Mouse (Mus musculus): ENCODE measurements around the gene Serp2.
A peak's percentile ranks its signal among the peaks of the same experiment; 100 is the strongest.

Serp2 gene

DNA sequence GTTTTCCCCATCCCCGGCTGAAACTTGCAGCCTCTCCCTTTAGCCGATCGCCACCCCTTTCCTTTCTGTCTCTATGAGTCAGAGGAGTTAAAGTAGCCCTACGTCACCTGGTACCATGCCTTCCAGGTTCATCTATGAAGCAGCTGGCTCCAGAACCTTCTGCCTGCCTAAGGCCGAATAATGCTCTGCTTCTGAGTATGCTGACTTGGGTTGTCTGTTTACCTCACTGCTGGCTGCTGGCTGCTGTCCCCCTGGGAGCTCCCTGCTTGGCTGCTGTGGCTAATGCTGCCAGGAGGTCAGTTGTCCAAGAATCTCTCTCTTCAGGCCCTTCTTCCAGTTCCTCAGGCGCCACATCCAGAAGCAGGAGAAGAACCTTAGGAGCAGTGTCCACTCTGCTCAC is 30.2 kb downstream of the Serp2 start:
- DNase-seq = no peak

DNA sequence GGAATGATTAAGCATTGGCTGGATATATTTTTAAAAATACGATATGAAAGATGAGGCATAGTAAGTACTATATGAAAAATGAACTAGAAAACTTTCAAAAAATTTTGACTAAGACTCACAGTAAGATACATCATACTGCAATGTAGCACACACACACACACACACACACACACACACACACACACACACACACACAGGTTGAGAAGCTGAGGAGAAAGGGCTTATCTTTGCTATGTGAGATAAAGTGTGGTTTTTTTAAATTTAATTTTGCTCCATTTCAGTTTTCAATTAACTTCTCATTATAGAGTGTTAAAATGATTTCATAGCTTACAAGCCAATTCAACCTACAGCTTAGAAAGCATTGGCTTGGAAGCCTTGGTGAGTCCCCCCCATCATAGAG is 33.3 kb downstream of the Serp2 start:
- DNase-seq = no peak

DNA sequence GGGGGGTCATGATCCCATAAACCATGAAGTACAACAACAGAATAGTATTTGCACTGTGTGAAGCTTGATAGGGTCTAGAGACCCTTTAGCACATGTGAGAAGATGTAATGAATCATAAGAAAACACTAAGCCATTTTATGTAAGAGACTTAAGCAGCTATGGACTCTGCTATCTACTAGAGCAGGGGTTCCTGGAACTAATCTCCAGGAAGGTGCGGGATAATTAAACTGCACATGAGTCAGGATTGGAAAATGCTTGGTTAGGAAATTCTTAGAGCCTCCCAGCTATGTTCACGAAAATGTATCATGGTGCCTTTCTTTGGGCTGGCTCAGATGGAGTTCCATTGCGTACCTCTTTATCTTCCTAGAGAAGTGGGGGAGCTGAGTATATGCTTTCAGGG is 35.4 kb downstream of the Serp2 start:
- no peak for DNase-seq

DNA sequence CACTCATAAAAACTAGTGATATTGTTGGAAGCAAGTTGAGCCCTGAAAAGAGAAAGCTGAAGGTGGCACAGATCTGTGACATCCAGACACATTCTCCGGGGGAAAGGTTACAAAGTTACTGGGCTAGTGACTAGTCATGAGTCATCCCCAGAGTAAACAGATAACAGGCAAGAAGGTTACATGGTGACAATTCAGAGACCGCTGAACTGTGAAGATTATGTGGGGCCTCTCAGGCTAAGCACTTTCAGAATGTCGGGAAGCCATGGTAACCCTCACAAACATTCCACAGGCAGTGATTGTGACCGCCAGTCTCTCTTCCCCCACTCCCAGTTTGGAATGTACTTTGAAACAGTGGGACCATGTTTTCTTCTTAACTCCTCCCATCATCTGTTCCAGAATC is 36.1 kb downstream of the Serp2 start:
- no peak for DNase-seq

DNA sequence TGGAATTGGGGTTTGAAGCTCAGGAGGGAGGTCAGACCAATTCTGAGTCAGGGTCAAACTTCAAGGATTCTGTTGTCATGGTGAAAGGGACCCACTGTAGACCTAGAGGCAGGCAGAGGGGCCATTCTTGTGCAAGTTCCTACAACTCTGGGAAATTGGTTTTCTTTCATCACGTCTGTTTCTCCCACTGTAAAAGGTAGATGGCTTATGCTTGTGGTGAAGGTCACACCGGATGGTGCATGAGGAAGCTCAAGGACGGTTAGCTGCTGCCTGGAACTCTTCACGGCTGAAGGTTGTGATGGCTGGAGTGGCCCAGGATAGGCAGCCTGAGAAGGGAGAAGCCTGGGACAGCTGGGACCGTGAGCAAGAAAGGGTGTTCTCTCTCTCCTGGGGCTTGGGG is 38.5 kb downstream of the Serp2 start:
- no peak for DNase-seq

DNA sequence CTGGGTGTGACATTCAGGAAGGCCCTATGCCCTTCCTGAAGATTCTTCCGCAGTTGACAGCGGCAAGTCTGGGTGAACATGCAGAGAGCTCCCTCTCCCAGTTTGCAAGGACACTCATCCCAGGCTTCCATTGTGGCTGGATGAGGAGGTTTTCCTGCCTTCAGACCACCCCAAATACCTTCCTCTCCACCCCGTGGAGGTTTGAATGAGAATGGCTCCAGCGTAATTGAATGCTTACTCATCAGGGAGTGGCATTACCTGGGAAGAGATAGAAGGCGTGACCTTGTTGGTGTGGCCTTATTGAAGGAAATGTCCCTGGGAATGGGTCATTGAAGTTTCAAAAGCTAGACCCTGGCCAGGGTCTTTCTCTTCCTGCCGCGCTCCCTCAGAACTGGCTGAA is 41.1 kb downstream of the Serp2 start:
- no peak for DNase-seq

DNA sequence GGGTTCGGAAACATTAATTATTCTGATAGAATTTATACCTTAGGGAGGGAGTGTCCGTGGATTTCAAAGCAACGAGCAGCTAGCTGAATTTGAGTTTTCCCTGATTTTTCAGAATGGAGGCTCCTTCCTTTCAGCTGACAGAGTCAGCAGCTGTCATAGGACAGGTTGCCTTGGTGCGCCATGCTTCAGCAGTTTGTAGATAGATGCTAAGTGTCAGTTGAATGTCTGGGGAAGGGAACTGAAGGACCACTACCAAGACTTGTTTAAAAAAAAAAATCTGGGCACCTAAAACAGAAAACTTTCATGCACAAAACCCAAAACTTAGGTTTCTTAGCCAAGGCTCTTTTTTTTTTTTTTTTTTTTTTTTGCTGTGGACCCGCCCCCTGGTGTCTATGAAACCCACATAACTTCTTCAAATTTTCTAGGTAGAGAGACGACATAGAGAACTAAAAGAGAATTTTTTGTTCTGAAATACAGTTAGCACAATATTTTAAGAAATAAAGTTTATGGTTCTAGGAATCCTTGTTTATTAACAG is 42.6 kb downstream of the Serp2 start:
- DNase-seq = no peak

DNA sequence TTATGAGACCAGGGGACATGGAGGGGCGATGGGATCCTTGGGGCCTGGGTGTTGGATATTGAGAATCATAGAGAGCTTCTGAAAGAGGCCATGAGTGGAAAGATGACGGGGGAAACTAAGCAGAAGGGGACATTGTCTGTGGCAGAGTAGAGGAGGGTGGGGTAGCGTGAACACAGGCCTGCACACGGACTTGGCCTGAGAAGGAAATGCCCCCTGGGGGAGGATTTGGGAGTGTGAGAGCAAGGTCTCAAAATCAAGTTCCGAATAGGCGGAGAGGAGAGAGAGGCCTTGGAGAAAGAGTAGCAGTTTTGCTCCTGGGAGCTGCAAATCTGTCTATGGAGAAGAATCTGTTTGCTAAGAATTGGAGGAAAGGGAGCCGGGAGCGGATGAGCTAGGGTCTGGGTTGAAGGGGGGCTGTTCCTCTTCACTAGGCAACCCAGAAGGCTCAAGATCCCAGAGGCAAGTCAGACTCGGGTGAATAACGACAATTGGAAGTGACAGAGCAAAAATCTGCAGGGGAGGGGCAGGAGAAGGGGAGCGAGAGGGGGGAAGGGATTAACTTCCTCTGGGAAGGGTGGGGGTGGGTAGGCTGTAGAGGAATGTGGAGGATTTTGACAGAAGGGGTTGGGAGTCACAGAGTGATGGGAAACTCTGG is 43.2 kb downstream of the Serp2 start:
- peak; percentile 77 for DNase-seq

DNA sequence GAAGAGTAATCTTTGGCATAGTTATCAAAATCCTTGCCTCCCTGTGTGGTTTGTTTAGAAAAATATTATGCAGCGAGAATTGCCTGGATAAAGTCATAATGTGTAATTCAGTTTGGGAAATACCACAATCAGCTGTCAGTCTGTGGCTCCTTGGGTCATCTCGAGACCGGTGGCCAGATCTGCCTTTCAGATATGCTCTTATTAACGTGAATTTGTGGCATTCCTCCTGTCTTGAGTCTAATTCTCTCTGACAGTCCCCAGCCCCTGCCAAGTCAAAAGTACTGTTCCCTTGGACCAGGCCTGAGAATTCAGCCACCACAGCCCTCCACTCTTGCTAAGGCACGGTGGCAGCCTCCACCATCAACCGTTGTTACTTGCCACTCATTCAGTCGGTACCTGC is 44.7 kb downstream of the Serp2 start:
- DNase-seq = no peak

DNA sequence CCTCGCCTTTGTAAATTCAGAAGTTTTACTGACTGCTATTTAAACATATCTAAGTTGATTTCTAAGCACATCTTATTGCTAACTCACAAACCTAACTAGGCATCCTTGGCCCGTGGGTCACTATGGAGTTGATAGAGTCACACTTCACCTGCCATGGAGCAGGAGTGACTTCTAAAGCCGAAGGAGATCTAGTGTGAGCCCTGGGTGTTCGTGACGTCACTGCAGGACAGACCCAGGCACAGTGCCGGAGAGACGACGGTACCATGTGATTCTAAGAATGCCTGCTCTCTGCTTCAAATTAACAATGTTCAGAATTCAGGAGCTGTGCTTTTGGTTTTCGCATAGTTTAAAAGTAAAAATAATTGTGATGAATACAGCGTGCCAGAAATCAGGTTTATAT is 48.0 kb downstream of the Serp2 start:
- DNase-seq = no peak

DNA sequence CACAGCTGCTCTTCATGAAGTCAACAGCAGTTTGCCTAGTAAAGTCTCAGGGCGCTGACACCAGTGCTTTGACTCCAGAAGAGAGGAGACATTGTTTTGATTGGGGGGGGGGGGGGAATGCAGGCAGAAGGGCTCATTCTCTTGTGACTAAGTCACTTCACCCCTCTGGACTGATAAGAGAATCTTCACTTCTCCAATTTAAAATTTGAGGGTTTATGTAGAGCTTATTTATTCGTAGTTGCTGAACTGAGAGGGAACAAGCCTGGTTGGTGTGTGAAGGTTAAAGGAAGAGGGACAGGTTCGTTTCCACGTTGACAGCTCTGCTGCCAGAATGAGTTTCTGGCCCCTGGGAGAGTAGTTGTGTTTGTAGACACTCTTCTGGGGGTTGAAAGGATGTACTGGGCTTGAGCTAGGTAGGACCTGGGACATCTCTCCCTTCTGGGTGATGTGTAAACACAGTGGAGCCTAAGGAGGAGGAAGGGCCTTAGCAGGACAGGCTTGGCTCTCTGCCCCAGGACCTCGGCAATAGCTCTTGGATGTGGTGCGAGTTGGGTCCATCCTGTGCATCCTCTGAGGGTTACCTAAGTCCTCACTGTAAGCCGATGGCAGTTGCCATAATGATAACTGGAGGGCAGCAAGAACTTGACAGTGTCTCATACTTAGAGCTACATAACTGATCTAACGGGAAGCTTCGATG is 48.7 kb downstream of the Serp2 start:
- DNase-seq = no peak

DNA sequence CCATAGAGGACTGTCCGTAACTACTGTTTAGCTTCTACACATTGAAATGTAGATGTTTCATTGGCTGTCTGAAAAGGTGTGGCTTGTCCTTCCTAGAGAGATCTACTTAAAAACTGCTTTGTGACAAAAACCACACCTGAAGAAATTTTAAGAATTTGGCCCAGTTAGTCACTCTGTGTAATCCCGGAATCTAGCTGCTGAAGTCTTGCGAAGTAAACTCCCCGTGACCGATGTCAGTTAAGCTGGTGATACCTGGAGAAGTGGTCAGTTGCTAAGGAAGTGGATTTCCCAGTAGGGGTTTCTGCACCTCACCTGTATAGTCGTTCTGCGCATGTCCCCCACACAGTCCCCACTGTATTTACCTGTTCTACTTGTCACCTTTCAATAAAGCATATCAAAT is 49.3 kb downstream of the Serp2 start:
- no peak for DNase-seq

DNA sequence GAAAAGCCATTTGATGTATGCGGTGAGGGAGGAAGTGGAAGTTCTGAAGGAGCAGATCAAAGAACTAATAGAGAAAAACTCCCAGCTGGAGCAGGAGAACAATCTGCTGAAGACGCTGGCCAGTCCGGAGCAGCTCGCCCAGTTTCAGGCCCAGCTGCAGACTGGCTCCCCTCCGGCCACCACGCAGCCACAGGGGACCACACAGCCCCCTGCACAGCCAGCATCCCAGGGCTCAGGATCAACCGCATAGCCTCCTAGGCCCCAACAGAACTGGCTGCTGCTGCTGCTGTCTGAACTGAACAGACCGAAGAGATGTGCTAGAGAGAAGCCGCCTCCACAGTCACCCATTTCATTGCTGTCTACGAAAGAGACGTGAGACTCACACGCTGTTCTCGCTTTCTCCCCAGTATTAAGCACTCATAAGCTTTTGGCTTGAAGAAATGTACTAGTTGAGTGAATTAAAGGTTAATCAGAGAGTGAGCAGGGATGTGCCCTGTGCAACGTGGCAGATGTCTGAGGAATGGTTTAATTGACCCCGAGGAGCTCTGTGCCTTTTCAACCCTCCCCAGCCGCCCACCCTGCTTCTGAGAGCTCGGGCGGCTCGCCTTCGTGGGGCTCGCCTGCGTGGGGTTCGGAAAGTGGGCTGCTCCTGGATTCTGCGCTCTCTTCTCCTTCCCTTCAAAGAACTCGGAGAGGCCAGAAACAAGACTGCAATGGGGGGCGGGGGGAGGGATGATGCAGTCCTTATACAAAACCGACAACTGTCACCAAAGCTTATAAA is 50.1 kb downstream of the Serp2 start:
- DNase-seq = peak; percentile 38

DNA sequence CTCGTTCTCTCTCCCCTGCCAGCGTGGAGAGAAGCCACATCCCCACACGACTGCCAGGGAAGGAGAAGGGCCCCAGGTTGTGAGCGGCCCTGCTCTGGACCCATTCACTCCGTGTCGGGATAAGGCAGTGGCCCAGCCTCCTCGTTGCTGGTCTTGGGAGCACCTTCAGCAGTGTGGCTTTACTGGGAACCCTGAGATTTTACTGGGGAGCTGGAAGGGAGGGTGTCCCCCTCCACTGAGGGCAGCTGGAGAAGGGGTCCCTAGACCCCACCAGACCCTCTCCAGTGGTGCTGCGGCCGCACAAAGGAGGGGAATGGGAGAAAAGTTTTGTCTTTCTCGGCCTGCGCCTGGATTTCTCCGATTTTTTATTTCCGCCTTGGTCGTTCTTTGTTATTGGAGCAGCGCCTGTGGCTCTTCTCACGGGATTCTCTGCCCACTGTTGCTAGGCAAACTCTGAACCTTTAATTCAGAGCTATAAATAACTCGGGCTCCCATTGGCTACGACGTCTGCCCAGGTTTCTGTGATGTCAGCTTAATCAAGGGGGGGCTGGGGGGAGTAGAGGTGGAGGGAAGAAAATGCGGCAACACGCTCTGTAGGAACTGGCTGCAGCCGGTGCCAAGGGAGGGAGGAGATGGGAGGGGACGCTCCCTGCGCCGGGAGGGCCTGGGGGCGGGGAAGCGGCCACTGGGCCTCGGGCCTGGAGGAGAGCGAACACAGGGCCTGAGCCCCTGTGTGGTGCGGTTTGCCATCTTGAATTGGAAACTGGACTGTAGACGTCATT is 51.1 kb downstream of the Serp2 start:
- peak; percentile 95 for DNase-seq

DNA sequence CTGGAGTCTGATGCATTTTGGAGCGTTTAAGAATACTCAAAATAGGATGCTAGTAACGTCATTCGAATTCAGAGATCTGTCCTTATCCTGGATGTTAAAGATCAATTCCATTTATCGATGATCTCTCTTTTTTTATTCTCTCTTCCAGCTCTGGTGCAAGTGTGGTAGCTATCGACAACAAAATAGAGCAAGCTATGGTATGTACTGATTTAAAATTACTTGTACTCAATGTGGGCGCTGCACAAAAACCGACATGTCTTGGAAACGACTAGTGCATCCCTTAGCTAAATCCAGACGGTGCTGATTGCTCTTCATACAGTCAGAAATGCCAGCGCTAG is 51.6 kb downstream of the Serp2 start:
- DNase-seq = no peak

DNA sequence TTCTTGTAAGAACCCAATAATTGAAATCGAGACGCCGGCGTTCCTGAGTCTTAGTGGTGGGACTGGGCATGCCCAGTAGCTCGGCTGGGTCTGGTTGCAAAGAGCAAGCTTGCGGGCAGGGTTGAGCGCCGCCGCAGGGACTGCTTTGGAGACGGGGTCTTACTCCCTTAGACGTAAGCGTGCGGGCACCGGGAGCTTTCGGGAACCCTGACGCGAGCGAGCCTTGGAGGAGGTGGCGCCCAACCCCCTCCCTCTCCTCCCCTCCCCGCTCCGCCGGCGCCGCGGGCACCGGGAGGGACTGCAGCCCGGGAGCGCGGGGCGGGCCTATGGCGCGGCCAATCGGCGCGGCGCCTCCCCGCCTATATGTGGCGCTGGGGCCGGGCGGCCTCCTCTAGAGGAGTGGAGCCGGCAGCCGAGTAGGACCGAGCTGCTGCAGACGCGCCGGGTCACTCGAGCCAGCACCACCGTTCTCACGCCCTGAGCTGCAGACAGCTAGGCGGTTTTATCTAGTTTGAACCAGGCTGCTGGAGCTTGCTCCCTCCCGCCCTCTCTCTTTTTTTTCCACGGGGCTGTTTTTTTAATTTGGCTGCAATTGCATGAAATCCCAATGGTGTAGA is 52.5 kb downstream of the Serp2 start:
- peak; percentile 98 for DNase-seq

DNA sequence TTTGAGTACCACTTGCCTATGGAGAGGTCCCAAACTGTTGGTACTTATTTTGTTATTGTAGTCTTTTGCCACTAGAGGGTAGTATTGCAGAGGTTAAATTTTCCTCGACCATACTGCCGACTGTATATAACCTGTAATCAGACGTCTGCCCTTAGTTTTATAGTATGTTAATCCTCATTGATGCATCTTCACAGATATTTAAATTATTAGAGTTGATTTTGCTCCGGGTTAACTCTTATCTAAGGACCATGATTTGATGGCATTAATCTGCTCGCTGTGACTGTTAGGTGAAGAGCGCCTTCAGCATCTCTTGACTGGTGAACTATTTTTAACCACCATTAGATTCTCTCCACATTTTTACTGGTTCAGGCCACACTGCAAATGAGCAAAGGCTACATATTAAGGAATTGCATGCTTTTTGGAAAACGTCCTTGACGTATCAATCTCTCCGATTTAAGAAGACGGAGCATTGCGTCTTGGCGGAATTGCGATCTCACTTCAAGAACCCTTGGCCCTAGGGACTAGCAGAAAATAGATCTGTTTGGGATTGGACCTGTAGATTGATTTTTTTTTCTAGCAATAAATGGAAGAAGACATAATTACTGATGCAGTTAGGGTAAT is 53.3 kb downstream of the Serp2 start:
- peak; percentile 77 for DNase-seq

DNA sequence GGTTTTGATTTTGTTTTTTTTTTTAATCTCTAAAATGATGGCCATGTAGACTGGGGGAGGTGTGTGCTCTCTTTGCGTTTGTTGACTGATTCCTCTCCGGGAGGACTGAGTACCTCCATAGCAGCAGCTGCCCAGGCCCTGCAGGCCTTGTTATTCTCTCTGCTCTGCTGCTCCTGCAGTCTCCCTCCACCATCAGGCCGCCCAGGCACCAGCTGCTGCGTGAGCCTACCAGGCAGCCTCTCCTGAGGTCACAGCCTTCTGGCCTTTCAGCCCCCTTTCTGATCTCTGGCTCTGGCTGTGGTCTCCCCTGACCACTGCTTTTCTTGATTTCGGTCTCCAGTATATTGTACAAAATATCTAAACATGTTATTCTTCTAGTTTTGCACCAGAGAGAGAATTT is 56.7 kb downstream of the Serp2 start:
- peak; percentile 50 for DNase-seq

DNA sequence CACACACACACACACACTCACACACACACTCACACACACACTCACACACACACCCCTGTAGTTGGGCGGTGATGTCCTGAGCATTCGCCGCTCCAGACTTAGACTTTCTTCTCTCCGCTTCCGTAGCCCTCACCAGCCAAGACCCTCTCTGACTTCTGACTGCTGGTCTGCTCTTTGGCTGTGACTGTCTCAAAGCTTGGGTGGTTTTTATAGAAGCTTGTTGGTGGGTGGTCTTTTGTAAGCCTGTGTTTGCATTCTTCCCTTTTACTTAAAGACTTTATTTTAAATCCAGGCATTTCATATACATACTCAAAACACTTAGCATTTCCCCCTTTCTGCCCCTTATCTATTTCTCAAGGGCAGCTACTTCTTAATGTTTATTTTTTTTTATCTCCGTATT is 57.2 kb downstream of the Serp2 start:
- DNase-seq = no peak

DNA sequence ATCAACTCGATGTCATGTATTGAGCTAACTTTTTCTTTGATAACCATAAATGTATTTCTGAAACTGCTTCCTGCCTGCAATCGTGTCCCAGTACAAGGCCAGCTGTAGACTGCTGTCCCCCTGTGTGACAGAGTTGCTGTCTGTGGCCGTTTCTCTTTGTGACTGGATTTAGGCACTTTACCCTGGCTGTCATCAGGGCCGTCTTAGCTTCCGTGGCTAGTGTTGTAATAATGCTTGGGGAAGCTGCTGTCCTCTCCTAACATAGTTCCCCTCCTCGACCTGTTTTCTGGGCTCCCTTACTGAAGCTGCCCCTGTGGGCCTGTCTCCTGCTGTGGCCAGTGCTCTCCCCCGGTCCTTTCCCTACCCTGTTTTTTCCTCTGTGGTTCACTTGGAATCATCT is 58.5 kb downstream of the Serp2 start:
- no peak for DNase-seq

DNA sequence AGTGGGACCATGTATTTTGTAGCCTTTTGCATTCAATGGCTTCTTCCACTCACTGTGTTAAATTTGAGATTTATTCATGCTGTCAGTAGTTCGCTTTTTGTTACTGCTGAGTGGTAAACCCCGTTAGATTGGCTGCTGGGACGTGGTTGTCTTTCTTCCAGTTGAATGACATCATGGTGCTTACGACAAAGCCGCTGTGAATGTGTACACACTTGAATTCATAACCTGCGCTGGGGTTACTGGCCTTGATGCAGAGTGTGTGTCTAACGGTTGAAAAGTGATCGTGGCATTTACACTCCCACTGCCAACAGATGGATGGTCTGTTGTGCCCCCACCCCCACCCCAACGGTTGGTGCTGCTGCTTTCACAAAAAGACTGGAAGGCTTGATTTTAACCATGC is 59.5 kb downstream of the Serp2 start:
- DNase-seq = no peak

DNA sequence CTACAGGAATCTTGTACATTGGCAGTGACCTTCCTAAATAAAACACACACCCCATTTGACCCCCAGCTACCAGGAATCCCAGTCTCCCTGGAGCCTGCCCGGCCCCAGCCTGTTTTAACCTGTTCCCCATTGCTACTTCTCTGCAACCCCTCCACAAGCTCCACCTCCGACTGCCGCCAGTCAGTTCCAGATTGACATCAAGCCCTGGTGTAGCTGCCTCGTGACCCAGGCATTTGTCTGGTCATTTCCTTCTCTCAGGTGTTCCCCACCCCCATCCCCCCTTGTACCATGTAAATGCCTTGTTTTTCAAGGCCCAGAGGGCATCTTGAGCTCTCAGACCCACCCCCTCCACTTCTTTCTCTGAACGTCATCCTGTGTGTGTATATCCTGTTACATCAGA is 61.7 kb downstream of the Serp2 start:
- no peak for DNase-seq
